ENCODE assay signal across 22 mouse cellular contexts in the genomic region with DNA sequence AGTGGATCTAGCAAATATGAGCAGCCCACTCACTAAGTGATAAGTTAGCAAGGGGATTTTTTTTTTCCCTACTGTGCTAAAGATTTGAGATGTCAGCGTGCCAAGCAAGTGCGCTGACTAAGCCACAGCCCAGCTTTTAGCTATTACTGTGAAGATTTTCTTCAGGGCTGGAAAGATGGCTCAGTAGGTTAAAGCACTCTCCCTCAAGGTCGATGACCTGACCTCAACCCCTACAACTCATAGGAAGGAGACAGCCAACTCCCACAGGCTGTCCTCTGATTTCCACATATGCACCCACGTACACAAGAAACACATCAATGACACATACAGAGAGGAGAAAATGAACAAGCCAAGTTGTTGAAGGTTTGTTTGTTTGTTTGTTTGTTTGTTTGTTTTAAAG. TPM values are rescaled to one million over a fixed set of nuclear protein-coding genes. Genes with fewer than 3 reads are reported as not detected.
DNase-seq lines count a peak whose midpoint lies in the region.
"Had no signal": no experiment of that assay in that cellular context is flagged by ENCODE, and none has a peak within 500 bp of the region (broad histone marks: within the 10 kb centered on the region; RNA-seq: fewer than 3 reads in every experiment).

No protein-coding gene starts in this region.

- intact Hi-C loops in heart, postnatal 14 days (cut with DNase I): no loop called here

- DNase-seq in adrenal gland, adult (ENCODE audit: inconsistent age in 2 of 2, low spot score in 1 of 2): peak; percentile 15 to 55
- DNase-seq in adrenal gland, adult 8-10 months: no peak
- DNase-seq in adrenal gland, postnatal 25 days: peak; percentile 8
- DNase-seq in adrenal gland, postnatal 10 days: no peak
- peak; percentile 69 for DNase-seq in 3T3-L1 (ENCODE audit: low read depth, low spot score)
- peak; percentile 30 to 36 for DNase-seq in adrenal gland, postnatal 36 days
- no peak for DNase-seq in heart, postnatal 14 days
- no peak for DNase-seq in cerebellum, adult 11 months
- DNase-seq: cerebellum, adult 11-12 months; cerebellum, adult 8-10 months; cerebellum, postnatal 10 days; cerebellum, postnatal 36 days; gastrocnemius, postnatal 10 days; gastrocnemius, postnatal 36 days; heart, adult 2 months; kidney, adult 18-20 months; kidney, adult 9 months had no signal

RNA-seq across cellular contexts. Expression of a gene that starts 31.1 kb away (rescaled TPM):
- total RNA-seq in adrenal gland, adult 8-10 months (2022): under 1 TPM; 0.17 to 0.43 (median 0.40) TPM
- total RNA-seq in adrenal gland, postnatal 25 days (2021): 0.39 TPM in 1 of 2 replicates, not detected in the other
- under 1 TPM in 1 of 2 experiments, not detected in 1; 0.09 TPM for total RNA-seq in adrenal gland, postnatal 10 days (2021)
- total RNA-seq in adrenal gland, postnatal 36 days (2021): under 1 TPM; 0.13 to 0.20 TPM
- not detected for total RNA-seq in heart, postnatal 14 days (2021)
- total RNA-seq: gastrocnemius, adult 18-20 months; gastrocnemius, postnatal 10 days; gastrocnemius, postnatal 36 days; granulocyte monocyte progenitor cell, adult 5-6 weeks; heart, adult 2 months; heart, postnatal 25 days; hematopoietic stem cell, adult 5-6 weeks; MEL had no signal

RNA-seq across cellular contexts. Expression of a gene that starts 54.5 kb away (rescaled TPM):
- total RNA-seq in adrenal gland, adult 8-10 months (2022): 1,000 to 10,000 TPM in 1 of 4 experiments, 100 to 1,000 TPM in 3; 370 to 1,578 (median 696) TPM
- total RNA-seq in adrenal gland, postnatal 25 days (2021): 1,091 and 1,950 TPM in 2 replicates
- total RNA-seq in adrenal gland, postnatal 10 days (2021): 100 to 1,000 TPM; 181 to 382 TPM
- 1,000 to 10,000 TPM; 2,304 to 4,221 TPM for total RNA-seq in adrenal gland, postnatal 36 days (2021)
- 10 to 100 TPM; 14.7 to 32.9 TPM for total RNA-seq in heart, postnatal 14 days (2021)
- total RNA-seq: granulocyte monocyte progenitor cell, adult 5-6 weeks had no signal

Comparison
In these comparisons a context has a peak if more than half of its experiments do, and no peak if none do; other contexts are left out.
1. DNase-seq: peak in adrenal gland, adult (2 of 2), adrenal gland, postnatal 25 days (single experiment), 3T3-L1 (single experiment) and adrenal gland, postnatal 36 days (2 of 2); none in adrenal gland, adult 8-10 months (single experiment), adrenal gland, postnatal 10 days (single experiment), heart, postnatal 14 days (0 of 2) and cerebellum, adult 11 months (single experiment).
2. RNA of a gene that starts 54.5 kb away (total RNA-seq): 2,304 to 4,221 TPM in adrenal gland, postnatal 36 days, 1,091 to 1,950 TPM in adrenal gland, postnatal 25 days, 370 to 1,578 TPM in adrenal gland, adult 8-10 months and 181 to 382 TPM in adrenal gland, postnatal 10 days; 14.7 to 32.9 TPM in heart, postnatal 14 days; every median in the first group is over 4 times any median in the second.